Mouse (Mus musculus) embryonic facial prominence, embryonic 15.5 days (tissue): ENCODE results near the gene Cbarp. TPM values are rescaled to one million over a fixed set of nuclear protein-coding genes. Genes with fewer than 3 reads are reported as not detected.

ENCODE experiments used
- ATAC-seq: fragments of 200-750 bp; cut with Nextera tagmentation; 2 replicates; pipeline ENCODE4 v1.8.0; 2017; ENCODE audit warnings: low read depth, moderate TSS enrichment; ENCODE audit not compliant: insufficient number of reproducible peaks, low FRiP score, low TSS enrichment
- H3K27ac ChIP-seq: fragments of 300-500 bp; sonication (generic); replicated peaks from 2 replicates; pipeline ENCODE4 v1.5.1; 2015; ENCODE audit warnings: mild to moderate bottlenecking, inconsistent platforms
- H3K27me3 ChIP-seq: fragments of 300-500 bp; sonication (generic); 2 replicates; pipeline ENCODE4 v1.6.1; 2015; ENCODE audit warnings: inconsistent platforms
- H3K36me3 ChIP-seq: fragments of 300-500 bp; sonication (generic); 2 replicates; pipeline ENCODE4 v1.6.1; 2015; ENCODE audit warnings: mild to moderate bottlenecking, inconsistent platforms
- H3K4me1 ChIP-seq: fragments of 300-500 bp; sonication (generic); 2 replicates; pipeline ENCODE4 v1.6.1; 2015; ENCODE audit warnings: inconsistent platforms
- H3K4me2 ChIP-seq: fragments of 300-500 bp; sonication (generic); replicated peaks from 2 replicates; pipeline ENCODE4 v1.6.1; 2015; ENCODE audit warnings: mild to moderate bottlenecking, inconsistent platforms
- H3K4me3 ChIP-seq: fragments of 300-500 bp; sonication (generic); replicated peaks from 2 replicates; pipeline ENCODE4 v1.5.1; 2015; ENCODE audit warnings: mild to moderate bottlenecking, inconsistent platforms
- H3K9ac ChIP-seq: fragments of 300-500 bp; sonication (generic); 2 replicates; pipeline ENCODE4 v1.6.1; 2015; ENCODE audit warnings: inconsistent platforms
- H3K9me3 ChIP-seq: fragments of 300-500 bp; sonication (generic); replicated peaks from 2 replicates; pipeline ENCODE4 v1.6.1; 2016; ENCODE audit warnings: inconsistent platforms
- WGBS: fragments of 180-500 bp; shearing (Covaris S2); methylation state at CpG from one replicate; pipeline ENCODE4 v1.1.7; 2015; 5-methylcytosine and 5-hydroxymethylcytosine counted together
- polyA plus RNA-seq: library from polyadenylated mRNA; unstranded; fragments of >200 nt; fragmentation: Nextera tagmentation; extraction: Ambion mirVana; gene quantifications from 2 replicates; pipeline ENCODE4 v1.2.1, GENCODE M21; 2015

The Cbarp gene
- polyA plus RNA-seq: 9.3 and 10.9 TPM in 2 replicates

GRCm38 (mm10) chr10:80140666-80141035, at the start of gene Cbarp:
TSS of gene Cbarp (minus strand) at chr10:80140835.
- Histone ChIP-seq H3K27me3 (peaks cover 13% of the 10 kb centered on the region), H3K36me3 (peaks cover 28% of the 10 kb centered on the region), H3K9me3 (no peaks in the 10 kb centered on the region), H3K27ac (peak within 1 kb of the TSS; percentile 90), H3K9ac (peak within 1 kb of the TSS; percentile 31; the same call in 1 of the 2 replicates), H3K4me2 (peak within 1 kb of the TSS; percentile 85), H3K4me3 (peak within 1 kb of the TSS; percentile 79), H3K4me1 (peaks cover 75% of the 10 kb centered on the region)
- no peak for ATAC-seq
- 71% methylated on average over 10 of the region's 10 CpGs for WGBS

- 16% methylated on average over 21 of the region's 21 CpGs for WGBS
- H3K36me3 ChIP-seq: peaks cover 21% of the 10 kb centered on the region; the same call in 1 of the 2 replicates
- peak overlapping the region; percentile 78 for H3K4me2 ChIP-seq
- no peak overlapping the region for H3K27ac ChIP-seq
- H3K4me1 ChIP-seq: peaks cover 20% of the 10 kb centered on the region
- H3K4me3 ChIP-seq: peak overlapping the region; percentile 47
- H3K9me3 ChIP-seq: no peaks in the 10 kb centered on the region
- no peak for ATAC-seq
- peaks cover 27% of the 10 kb centered on the region for H3K27me3 ChIP-seq
- H3K9ac ChIP-seq: no peak overlapping the region
These were observed 49.4 kb upstream of the Cbarp start for GRCm38 (mm10) chr10:80189999-80190398.

- Histone ChIP-seq H3K4me1 (peaks cover 20% of the 10 kb centered on the region), H3K4me3 (no peak overlapping the region), H3K27me3 (peaks cover 27% of the 10 kb centered on the region), H3K36me3 (peaks cover 22% of the 10 kb centered on the region; the same call in 1 of the 2 replicates), H3K9ac (no peak overlapping the region), H3K9me3 (no peaks in the 10 kb centered on the region), H3K27ac (no peak overlapping the region), H3K4me2 (no peak overlapping the region)
- 70% methylated on average over 15 of the region's 15 CpGs for WGBS
- no peak for ATAC-seq
These were observed 47.9 kb upstream of the Cbarp start for GRCm38 (mm10) chr10:80188453-80189024.

- no peak overlapping the region for H3K4me3 ChIP-seq
- WGBS: 86% methylated on average over 10 of the region's 10 CpGs
- peaks cover 27% of the 10 kb centered on the region for H3K27me3 ChIP-seq
- H3K9ac ChIP-seq: no peak overlapping the region
- no peak overlapping the region for H3K4me2 ChIP-seq
- peaks cover 20% of the 10 kb centered on the region for H3K4me1 ChIP-seq
- no peak overlapping the region for H3K27ac ChIP-seq
- H3K9me3 ChIP-seq: no peaks in the 10 kb centered on the region
- peaks cover 25% of the 10 kb centered on the region; the same call in 1 of the 2 replicates for H3K36me3 ChIP-seq
- no peak for ATAC-seq
These were observed 47.1 kb upstream of the Cbarp start for GRCm38 (mm10) chr10:80187739-80188138.

- no peak overlapping the region for H3K27ac ChIP-seq
- H3K27me3 ChIP-seq: peaks cover 27% of the 10 kb centered on the region
- peaks cover 20% of the 10 kb centered on the region for H3K4me1 ChIP-seq
- peaks cover 33% of the 10 kb centered on the region for H3K36me3 ChIP-seq
- no peak for ATAC-seq
- H3K9me3 ChIP-seq: no peaks in the 10 kb centered on the region
- 50% methylated on average over 27 of the region's 27 CpGs for WGBS
- H3K4me3 ChIP-seq: no peak overlapping the region
- H3K9ac ChIP-seq: no peak overlapping the region
- no peak overlapping the region for H3K4me2 ChIP-seq
These were observed 46.0 kb upstream of the Cbarp start for GRCm38 (mm10) chr10:80186649-80187048.

GRCm38 (mm10) chr10:80182547-80182946, 41.9 kb upstream of the Cbarp start:
- H3K27ac ChIP-seq: no peak overlapping the region
- no peak for ATAC-seq
- 90% methylated on average over 7 of the region's 7 CpGs for WGBS

GRCm38 (mm10) chr10:80180823-80181222, 40.2 kb upstream of the Cbarp start:
- Histone ChIP-seq H3K36me3 (peaks cover 11% of the 10 kb centered on the region), H3K9me3 (no peaks in the 10 kb centered on the region), H3K4me1 (peaks cover 21% of the 10 kb centered on the region), H3K27ac (no peak overlapping the region), H3K9ac (peak overlapping the region; percentile 12; the same call in 1 of the 2 replicates), H3K4me3 (peak overlapping the region; percentile 75), H3K4me2 (peak overlapping the region; percentile 55), H3K27me3 (no peaks in the 10 kb centered on the region)
- ATAC-seq: no peak
- WGBS: 16% methylated on average over 5 of the region's 5 CpGs

More at GRCm38 (mm10) chr10:80182547-80182946, 41.9 kb upstream of the Cbarp start:
- Histone ChIP-seq H3K9me3 (no peaks in the 10 kb centered on the region), H3K9ac (no peak overlapping the region), H3K4me3 (no peak overlapping the region), H3K36me3 (peaks cover 17% of the 10 kb centered on the region), H3K4me1 (peaks cover 20% of the 10 kb centered on the region), H3K4me2 (no peak overlapping the region), H3K27me3 (no peaks in the 10 kb centered on the region)

GRCm38 (mm10) chr10:80180288-80180687, 39.7 kb upstream of the Cbarp start:
- 40% methylated on average over 6 of the region's 6 CpGs for WGBS
- H3K4me3 ChIP-seq: peak overlapping the region; percentile 75
- H3K4me2 ChIP-seq: peak overlapping the region; percentile 55
- H3K27me3 ChIP-seq: no peaks in the 10 kb centered on the region
- H3K36me3 ChIP-seq: peaks cover 11% of the 10 kb centered on the region
- H3K9ac ChIP-seq: peak overlapping the region; percentile 78
- H3K4me1 ChIP-seq: peaks cover 25% of the 10 kb centered on the region
- no peak for ATAC-seq
- H3K9me3 ChIP-seq: no peaks in the 10 kb centered on the region
- no peak overlapping the region for H3K27ac ChIP-seq

GRCm38 (mm10) chr10:80179068-80180051, 38.7 kb upstream of the Cbarp start, which contains the start of gene Efna2:
TSS of gene Efna2 (plus strand) at chr10:80179482.
- Histone ChIP-seq H3K9me3 (no peaks in the 10 kb centered on the region), H3K4me1 (peaks cover 31% of the 10 kb centered on the region), H3K36me3 (peaks cover 11% of the 10 kb centered on the region), H3K27ac (peak within 1 kb of the TSS; percentile 68), H3K4me3 (peak within 1 kb of the TSS; percentile 75), H3K27me3 (no peaks in the 10 kb centered on the region), H3K9ac (peak within 1 kb of the TSS; percentile 78), H3K4me2 (peak within 1 kb of the TSS; percentile 55)
- peak; percentile 69 for ATAC-seq
- 2% methylated on average over 52 of the region's 106 CpGs for WGBS

GRCm38 (mm10) chr10:80177441-80178279, 37.0 kb upstream of the Cbarp start:
- H3K9ac ChIP-seq: no peak overlapping the region
- no peak overlapping the region for H3K27ac ChIP-seq
- 64% methylated on average over 7 of the region's 7 CpGs for WGBS
- peaks cover 7% of the 10 kb centered on the region; the same call in 1 of the 2 replicates for H3K36me3 ChIP-seq
- no peaks in the 10 kb centered on the region for H3K27me3 ChIP-seq
- H3K4me3 ChIP-seq: no peak overlapping the region
- H3K4me1 ChIP-seq: peaks cover 39% of the 10 kb centered on the region
- no peaks in the 10 kb centered on the region for H3K9me3 ChIP-seq
- H3K4me2 ChIP-seq: no peak overlapping the region
- no peak for ATAC-seq
